Mouse (Mus musculus) embryo, embryonic 10 days (tissue): ENCODE measurements around the gene Rbms3.
A peak's percentile ranks its signal among the peaks of the same experiment; 100 is the strongest.

Experiments used
- DNase-seq: peaks from one replicate; pipeline ENCODE4 v3.0.0-alpha.2; 2015; ENCODE audit warnings: low spot score

Gene Rbms3

GRCm38 (mm10) chr9:117629771-117630170, at the start of gene Rbms3:
TSS of gene Rbms3 (minus strand) at chr9:117629913.
- DNase-seq, result no peak

DNA sequence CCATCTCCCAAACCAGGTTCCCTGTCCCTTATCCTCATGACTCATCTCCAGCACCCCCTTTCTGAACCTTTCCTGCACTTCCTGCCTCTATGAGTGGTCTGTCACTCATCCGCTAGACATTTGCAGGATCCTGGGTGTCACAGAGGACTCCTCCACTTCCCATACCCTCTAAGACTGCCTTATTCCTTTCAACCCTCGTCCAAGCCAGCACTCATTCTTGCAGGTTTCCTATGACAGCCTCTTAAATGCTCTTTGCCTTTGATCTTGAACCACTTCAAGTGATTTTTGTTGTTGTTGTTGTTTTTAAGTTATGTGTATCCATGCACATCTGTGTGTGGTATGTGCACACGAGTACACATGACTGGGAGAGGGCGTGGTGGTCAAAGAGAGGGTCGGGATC, 43.6 kb upstream of the Rbms3 start:
- no peak for DNase-seq

GRCm38 (mm10) chr9:117654626-117655025, 24.9 kb upstream of the Rbms3 start:
- DNase-seq, result no peak

- DNase-seq, result no peak
Observed at GRCm38 (mm10) chr9:117653641-117654040, 23.9 kb upstream of the Rbms3 start.

GRCm38 (mm10) chr9:117646131-117646530, 16.4 kb upstream of the Rbms3 start:
- no peak for DNase-seq

DNA sequence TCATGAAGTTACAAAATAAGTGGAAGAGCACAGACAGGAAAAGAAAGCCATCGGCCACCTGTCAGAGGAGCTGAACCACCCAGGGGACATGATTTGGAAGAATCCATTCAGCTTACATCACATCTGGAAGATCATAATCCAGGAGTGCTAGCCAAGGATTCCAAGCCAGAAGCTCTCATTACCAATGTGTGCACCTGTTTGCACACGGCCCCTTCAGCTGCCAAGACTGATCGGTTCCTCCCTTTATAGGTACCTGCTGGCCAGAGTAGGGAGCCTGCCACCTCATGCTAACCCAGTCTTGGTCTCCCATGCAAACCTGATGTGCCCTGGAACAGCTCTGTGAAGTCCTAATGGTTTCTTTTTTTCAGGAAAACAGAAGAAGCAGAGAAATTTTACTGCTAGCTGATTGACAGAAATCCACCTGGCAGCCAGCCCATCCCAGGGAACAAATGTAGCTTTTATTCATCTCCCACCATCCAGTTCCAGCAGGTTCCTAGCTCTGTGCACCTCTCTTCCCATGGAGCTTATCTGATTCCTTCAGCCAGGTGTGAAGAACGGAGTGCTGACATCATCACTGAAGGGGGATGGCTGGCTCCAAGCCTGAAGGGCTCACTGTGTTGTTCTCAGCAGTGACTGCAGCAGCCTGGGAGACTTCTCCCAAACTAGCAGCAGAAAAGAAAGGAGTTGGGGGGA, 11.5 kb upstream of the Rbms3 start:
- DNase-seq, result no peak

GRCm38 (mm10) chr9:117638623-117639185, 9.0 kb upstream of the Rbms3 start:
- no peak for DNase-seq

GRCm38 (mm10) chr9:117636492-117636891, 6.8 kb upstream of the Rbms3 start:
- DNase-seq, result no peak

DNA sequence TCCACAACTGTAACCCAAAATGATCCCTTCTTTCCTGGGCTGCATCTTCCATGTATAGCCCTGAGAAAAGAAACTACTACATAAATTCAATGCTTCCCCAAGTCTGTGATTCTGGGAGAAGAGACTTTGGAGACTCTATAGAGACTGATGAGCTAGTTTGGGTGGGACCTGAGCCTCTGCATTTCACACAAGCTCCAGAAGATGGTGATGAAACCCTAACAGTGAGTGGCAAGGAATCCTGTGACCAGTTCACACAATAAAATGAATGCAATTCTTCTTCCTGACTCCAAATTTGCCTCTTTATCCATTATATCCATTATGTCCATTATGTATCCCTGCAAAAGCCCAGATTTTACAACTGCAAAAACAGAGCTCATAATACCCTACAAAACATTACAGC, 2.5 kb downstream of the Rbms3 start:
- DNase-seq, result no peak

GRCm38 (mm10) chr9:117600781-117601180, 28.9 kb downstream of the Rbms3 start:
- no peak for DNase-seq

- DNase-seq, result no peak
Observed at GRCm38 (mm10) chr9:117599341-117599740, 30.4 kb downstream of the Rbms3 start.

DNA sequence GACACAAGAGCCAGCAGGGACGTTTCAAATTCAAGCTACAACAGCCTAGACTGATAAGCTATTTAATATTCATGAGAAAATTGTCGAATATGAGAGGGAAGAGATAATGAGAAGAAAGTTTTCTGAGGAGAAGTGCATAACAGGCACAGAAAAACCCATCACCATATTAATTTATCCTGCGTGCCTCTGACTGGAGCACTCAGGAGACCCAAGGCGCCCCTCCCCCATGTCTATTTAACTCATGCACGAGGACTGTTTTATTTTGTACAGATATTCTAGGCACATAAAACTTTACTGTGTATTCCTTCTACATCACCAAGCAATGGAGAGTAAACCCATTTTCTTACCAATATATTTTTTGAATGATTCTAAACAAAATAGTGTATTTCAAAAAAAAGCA, 33.6 kb downstream of the Rbms3 start:
- DNase-seq, result no peak

DNA sequence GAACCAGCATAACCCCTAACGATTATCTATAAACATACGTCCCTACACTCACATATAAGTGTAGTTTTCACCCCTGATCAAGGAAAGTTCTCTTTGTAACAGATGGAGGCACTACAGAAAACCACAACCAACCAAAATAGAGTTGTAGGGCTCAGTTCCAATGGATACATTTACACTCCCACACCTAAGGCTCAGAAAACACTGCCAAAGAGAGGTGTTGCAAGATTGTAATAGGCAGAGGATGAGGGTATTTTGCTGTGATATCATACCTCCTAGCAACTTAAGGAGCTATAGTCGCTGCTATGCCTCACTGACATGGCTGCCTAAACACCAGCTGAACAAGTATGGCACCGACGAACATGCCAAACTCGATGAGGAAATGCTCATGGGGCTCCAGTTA, 44.4 kb downstream of the Rbms3 start:
- no peak for DNase-seq

DNA sequence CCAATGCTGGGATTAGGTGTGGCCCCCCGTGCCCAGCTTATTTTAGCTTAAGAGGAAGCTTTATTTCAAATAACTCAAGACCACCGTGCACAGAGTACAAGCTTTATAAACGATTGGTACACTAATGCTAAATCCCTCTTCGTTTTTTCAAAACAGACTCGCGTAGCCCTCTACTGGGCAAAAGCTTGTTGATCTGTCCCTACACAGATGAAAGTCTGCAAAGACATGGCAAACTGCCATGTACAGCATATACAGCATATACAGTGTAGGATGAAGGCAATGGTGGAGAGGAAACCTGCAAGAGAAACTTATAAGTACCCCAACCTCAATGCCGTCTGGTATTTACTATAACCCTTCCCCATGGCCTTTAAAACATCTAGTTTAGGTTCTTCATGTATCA, 46.1 kb downstream of the Rbms3 start:
- DNase-seq, result peak; percentile 22

GRCm38 (mm10) chr9:117582591-117582990, 47.1 kb downstream of the Rbms3 start:
- DNase-seq, result no peak

GRCm38 (mm10) chr9:117571186-117571855, 58.4 kb downstream of the Rbms3 start:
- DNase-seq, result no peak

DNA sequence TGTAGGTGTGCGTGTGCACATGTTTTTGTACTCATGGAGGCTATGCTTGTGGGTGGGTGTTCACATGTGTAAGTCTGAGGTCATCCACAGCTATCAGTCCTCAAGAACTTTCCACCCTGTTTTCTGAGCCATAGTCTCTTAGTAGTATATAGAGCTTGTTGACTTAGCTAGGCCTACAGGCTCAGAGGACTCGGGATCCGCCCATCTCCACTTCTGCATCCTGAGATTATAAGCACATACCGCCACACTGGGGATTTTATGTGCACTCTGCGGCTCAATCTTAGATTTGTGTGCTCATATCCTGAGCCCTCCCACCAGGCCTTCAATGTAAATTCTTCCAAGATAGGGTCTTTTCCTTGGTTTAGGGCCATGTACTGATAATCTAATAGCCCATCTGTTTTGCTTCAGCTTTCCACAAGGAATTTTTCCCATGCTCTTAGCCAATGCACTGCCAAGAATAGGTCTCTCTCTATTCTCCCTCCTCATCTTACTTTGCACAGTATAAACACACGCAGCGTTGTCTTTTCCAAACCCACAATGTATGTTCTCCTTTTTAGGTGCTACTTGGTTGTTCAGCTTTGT, 59.4 kb downstream of the Rbms3 start:
- no peak for DNase-seq

GRCm38 (mm10) chr9:117566293-117566692, 63.4 kb downstream of the Rbms3 start:
- peak; percentile 23 for DNase-seq

DNA sequence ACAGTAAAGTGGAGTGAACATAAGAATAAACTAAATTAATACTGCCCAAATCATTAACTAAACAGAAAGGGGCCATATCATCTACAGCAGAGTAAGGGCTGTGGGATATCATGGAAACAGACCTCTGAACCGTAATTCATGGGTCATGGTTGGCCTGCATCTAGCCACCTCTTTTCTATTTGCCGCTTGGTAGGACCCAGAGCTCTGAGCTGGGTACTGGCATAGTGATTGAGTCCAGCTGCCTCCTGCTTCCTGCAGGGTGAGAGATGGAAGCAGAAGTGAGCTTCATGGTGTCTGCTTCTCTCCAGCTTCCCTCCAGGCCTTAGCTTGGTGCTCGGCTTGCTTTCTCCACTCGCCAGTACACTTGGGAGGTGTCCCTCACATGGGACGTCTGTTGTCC, 71.2 kb downstream of the Rbms3 start:
- DNase-seq, result no peak

- DNase-seq, result peak; percentile 9
Observed at GRCm38 (mm10) chr9:117554356-117554755, 75.4 kb downstream of the Rbms3 start.

DNA sequence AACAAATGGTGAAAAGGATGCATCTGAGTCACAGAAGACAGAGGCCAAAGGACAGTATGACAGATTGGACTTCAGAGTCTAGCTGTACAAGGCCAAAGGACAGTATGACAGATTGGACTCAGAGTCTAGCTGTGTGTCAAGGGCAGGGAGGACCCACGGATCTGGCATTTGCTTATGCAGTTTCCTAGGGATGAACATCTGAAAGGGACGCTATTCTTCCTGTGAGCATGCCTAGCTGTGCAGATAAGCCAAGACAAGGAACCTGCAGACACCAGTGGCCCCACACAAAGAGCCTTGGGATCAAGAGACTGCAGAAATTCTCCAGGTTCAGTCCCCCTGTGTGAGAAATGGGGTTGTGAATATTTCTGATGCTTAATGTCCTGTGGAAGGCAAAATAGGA, 100.4 kb downstream of the Rbms3 start:
- DNase-seq, result no peak

DNA sequence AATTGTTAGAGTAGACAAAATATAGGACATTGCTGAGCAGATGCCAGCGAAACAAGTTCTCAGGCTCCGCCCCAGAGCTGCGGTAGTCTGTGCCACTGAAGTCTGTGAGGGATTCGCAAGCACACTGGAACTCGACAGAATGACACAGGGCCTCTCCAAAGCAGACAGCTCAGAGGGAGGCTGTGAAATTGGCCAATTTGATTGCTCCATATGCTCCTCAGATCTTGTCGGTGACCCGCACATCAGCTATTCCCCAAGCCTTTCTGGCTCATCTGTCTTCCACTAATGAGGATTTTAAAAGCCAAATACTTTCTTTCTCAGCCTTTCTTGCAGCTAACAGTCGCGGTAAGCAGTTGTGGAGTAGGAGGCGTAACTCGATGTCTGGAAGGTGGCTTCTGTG, 120.8 kb downstream of the Rbms3 start:
- DNase-seq, result peak; percentile 9

- DNase-seq, result no peak
Observed at GRCm38 (mm10) chr9:117491866-117492265, 137.8 kb downstream of the Rbms3 start.
